Mouse (Mus musculus) erythroid progenitor cell, adult 5-6 weeks (primary cell): ENCODE measurements around the gene Olfr1039. TPM values are rescaled to one million over a fixed set of nuclear protein-coding genes. Genes with fewer than 3 reads are reported as not detected.
"Not testable (repeated sequence)": the region's sequence is repeated elsewhere in the genome, so short reads cannot be mapped to it uniquely, and the experiment has no call there.

Experiments
- ATAC-seq: replicated peaks from 2 replicates; pipeline ENCODE4 v1.8.0; 2016; ENCODE audit warnings: moderate number of reproducible peaks, mild to moderate bottlenecking, moderate TSS enrichment, inconsistent platforms; ENCODE audit not compliant: poor library complexity, low FRiP score, severe bottlenecking
- total RNA-seq, 2 experiments: library from RNA; stranded (forward) in 1 of 2; stranded (reverse) in 1 of 2; fragments of 150-400 nt in 1 of 2; fragments of 186-747, 209-891 nt in 1 of 2; gene quantifications; 2 replicates each; pipeline versions ENCODE4 v1.2.3 to v1.2.4; 2015 to 2017; ENCODE audit warnings: low replicate concordance in 2 of 2

The Olfr1039 gene
- not detected in 2 replicates for total RNA-seq (2015; ENCODE audit: low replicate concordance)
- not detected in 2 replicates for total RNA-seq (2017; ENCODE audit: low replicate concordance)

GRCm38 (mm10) chr2:86135828-86136227, at the start of gene Olfr1039:
TSS of gene Olfr1039 (minus strand) at chr2:86135928.
- no peak for ATAC-seq

GRCm38 (mm10) chr2:86179950-86180349, 44.2 kb upstream of the Olfr1039 start:
- no peak for ATAC-seq

GRCm38 (mm10) chr2:86177720-86178119, 42.0 kb upstream of the Olfr1039 start, which contains the start of gene Olfr1044:
TSS of gene Olfr1044 (minus strand) at chr2:86177820.
- ATAC-seq: no peak

- ATAC-seq: not testable (repeated sequence)
These were observed 39.7 kb upstream of the Olfr1039 start for GRCm38 (mm10) chr2:86175422-86175821.

- no peak for ATAC-seq
These were observed 31.7 kb upstream of the Olfr1039 start, which contains the start of gene Olfr1043 for GRCm38 (mm10) chr2:86167422-86167821. TSS of gene Olfr1043 (minus strand) at chr2:86167522.

- ATAC-seq: no peak
These were observed 26.0 kb upstream of the Olfr1039 start, which contains the start of gene Olfr1042 for GRCm38 (mm10) chr2:86161738-86162137. TSS of gene Olfr1042 (minus strand) at chr2:86161838.

GRCm38 (mm10) chr2:86146632-86147031, 10.9 kb upstream of the Olfr1039 start, which contains the start of gene Olfr1040:
TSS of gene Olfr1040 (minus strand) at chr2:86146732.
- no peak for ATAC-seq

- ATAC-seq: no peak
These were observed 48.4 kb downstream of the Olfr1039 start, which contains the start of gene Olfr1037 for GRCm38 (mm10) chr2:86087285-86087684. TSS of gene Olfr1037 (minus strand) at chr2:86087385.

- not testable (repeated sequence) for ATAC-seq
These were observed 55.2 kb downstream of the Olfr1039 start for GRCm38 (mm10) chr2:86080478-86080877.

Other genes with a start within 250 kb of the Olfr1039 start
- not detected in 2 replicates for gene Olfr1024, start 230.9 kb downstream of the Olfr1039 start, total RNA-seq (2015; ENCODE audit: low replicate concordance)
- gene Olfr1024, start 230.9 kb downstream of the Olfr1039 start, total RNA-seq (2017; ENCODE audit: low replicate concordance): not detected in 2 replicates
- gene Olfr1025-ps1, start 220.7 kb downstream of the Olfr1039 start, total RNA-seq (2015; ENCODE audit: low replicate concordance): not detected in 2 replicates
- gene Olfr1025-ps1, start 220.7 kb downstream of the Olfr1039 start, total RNA-seq (2017; ENCODE audit: low replicate concordance): not detected in 2 replicates
- gene Olfr1026, start 214.4 kb downstream of the Olfr1039 start, total RNA-seq (2015; ENCODE audit: low replicate concordance): not detected in 2 replicates
- not detected in 2 replicates for gene Olfr1026, start 214.4 kb downstream of the Olfr1039 start, total RNA-seq (2017; ENCODE audit: low replicate concordance)
- gene Olfr1028, start 185.5 kb downstream of the Olfr1039 start, total RNA-seq (2015; ENCODE audit: low replicate concordance): not detected in 2 replicates
- not detected in 2 replicates for gene Olfr1028, start 185.5 kb downstream of the Olfr1039 start, total RNA-seq (2017; ENCODE audit: low replicate concordance)
- not detected in 2 replicates for gene Olfr1029, start 162.0 kb downstream of the Olfr1039 start, total RNA-seq (2015; ENCODE audit: low replicate concordance)
- gene Olfr1029, start 162.0 kb downstream of the Olfr1039 start, total RNA-seq (2017; ENCODE audit: low replicate concordance): not detected in 2 replicates
- not detected in 2 replicates for gene Olfr1030, start 156.7 kb downstream of the Olfr1039 start, total RNA-seq (2015; ENCODE audit: low replicate concordance)
- not detected in 2 replicates for gene Olfr1030, start 156.7 kb downstream of the Olfr1039 start, total RNA-seq (2017; ENCODE audit: low replicate concordance)
- not detected in 2 replicates for gene Olfr1031, start 145.6 kb downstream of the Olfr1039 start, total RNA-seq (2015; ENCODE audit: low replicate concordance)
- not detected in 2 replicates for gene Olfr1031, start 145.6 kb downstream of the Olfr1039 start, total RNA-seq (2017; ENCODE audit: low replicate concordance)
- not detected in 2 replicates for gene Olfr1032, start 130.4 kb downstream of the Olfr1039 start, total RNA-seq (2015; ENCODE audit: low replicate concordance)
- not detected in 2 replicates for gene Olfr1032, start 130.4 kb downstream of the Olfr1039 start, total RNA-seq (2017; ENCODE audit: low replicate concordance)
- gene Olfr1033, start 115.3 kb downstream of the Olfr1039 start, total RNA-seq (2015; ENCODE audit: low replicate concordance): not detected in 2 replicates
- gene Olfr1033, start 115.3 kb downstream of the Olfr1039 start, total RNA-seq (2017; ENCODE audit: low replicate concordance): not detected in 2 replicates
- gene Olfr1034, start 90.1 kb downstream of the Olfr1039 start, total RNA-seq (2015; ENCODE audit: low replicate concordance): not detected in 2 replicates
- gene Olfr1034, start 90.1 kb downstream of the Olfr1039 start, total RNA-seq (2017; ENCODE audit: low replicate concordance): not detected in 2 replicates
- gene Olfr1036, start 61.9 kb downstream of the Olfr1039 start, total RNA-seq (2015; ENCODE audit: low replicate concordance): not detected in 2 replicates
- gene Olfr1036, start 61.9 kb downstream of the Olfr1039 start, total RNA-seq (2017; ENCODE audit: low replicate concordance): not detected in 2 replicates
- not detected in 2 replicates for gene Olfr1037, start 48.5 kb downstream of the Olfr1039 start, total RNA-seq (2015; ENCODE audit: low replicate concordance)
- gene Olfr1037, start 48.5 kb downstream of the Olfr1039 start, total RNA-seq (2017; ENCODE audit: low replicate concordance): not detected in 2 replicates
- not detected in 2 replicates for gene Olfr1040, start 10.8 kb upstream of the Olfr1039 start, total RNA-seq (2015; ENCODE audit: low replicate concordance)
- not detected in 2 replicates for gene Olfr1040, start 10.8 kb upstream of the Olfr1039 start, total RNA-seq (2017; ENCODE audit: low replicate concordance)
- not detected in 2 replicates for gene Olfr1042, start 25.9 kb upstream of the Olfr1039 start, total RNA-seq (2015; ENCODE audit: low replicate concordance)
- gene Olfr1042, start 25.9 kb upstream of the Olfr1039 start, total RNA-seq (2017; ENCODE audit: low replicate concordance): not detected in 2 replicates
- not detected in 2 replicates for gene Olfr1043, start 31.6 kb upstream of the Olfr1039 start, total RNA-seq (2015; ENCODE audit: low replicate concordance)
- gene Olfr1043, start 31.6 kb upstream of the Olfr1039 start, total RNA-seq (2017; ENCODE audit: low replicate concordance): not detected in 2 replicates
- not detected in 2 replicates for gene Olfr1044, start 41.9 kb upstream of the Olfr1039 start, total RNA-seq (2015; ENCODE audit: low replicate concordance)
- gene Olfr1044, start 41.9 kb upstream of the Olfr1039 start, total RNA-seq (2017; ENCODE audit: low replicate concordance): not detected in 2 replicates
- gene Olfr52, start 49.8 kb upstream of the Olfr1039 start, total RNA-seq (2015; ENCODE audit: low replicate concordance): not detected in 2 replicates
- not detected in 2 replicates for gene Olfr52, start 49.8 kb upstream of the Olfr1039 start, total RNA-seq (2017; ENCODE audit: low replicate concordance)
- not detected in 2 replicates for gene Olfr1045, start 67.1 kb upstream of the Olfr1039 start, total RNA-seq (2015; ENCODE audit: low replicate concordance)
- gene Olfr1045, start 67.1 kb upstream of the Olfr1039 start, total RNA-seq (2017; ENCODE audit: low replicate concordance): not detected in 2 replicates
- gene Olfr1046, start 83.4 kb upstream of the Olfr1039 start, total RNA-seq (2015; ENCODE audit: low replicate concordance): not detected in 2 replicates
- not detected in 2 replicates for gene Olfr1046, start 83.4 kb upstream of the Olfr1039 start, total RNA-seq (2017; ENCODE audit: low replicate concordance)
- gene Olfr1047, start 95.5 kb upstream of the Olfr1039 start, total RNA-seq (2015; ENCODE audit: low replicate concordance): not detected in 2 replicates
- gene Olfr1047, start 95.5 kb upstream of the Olfr1039 start, total RNA-seq (2017; ENCODE audit: low replicate concordance): not detected in 2 replicates
- not detected in 2 replicates for gene Olfr1048, start 104.4 kb upstream of the Olfr1039 start, total RNA-seq (2015; ENCODE audit: low replicate concordance)
- not detected in 2 replicates for gene Olfr1048, start 104.4 kb upstream of the Olfr1039 start, total RNA-seq (2017; ENCODE audit: low replicate concordance)
- gene Olfr1049, start 122.4 kb upstream of the Olfr1039 start, total RNA-seq (2015; ENCODE audit: low replicate concordance): not detected in 2 replicates
- not detected in 2 replicates for gene Olfr1049, start 122.4 kb upstream of the Olfr1039 start, total RNA-seq (2017; ENCODE audit: low replicate concordance)
- gene Olfr1051, start 143.2 kb upstream of the Olfr1039 start, total RNA-seq (2015; ENCODE audit: low replicate concordance): not detected in 2 replicates
- not detected in 2 replicates for gene Olfr1051, start 143.2 kb upstream of the Olfr1039 start, total RNA-seq (2017; ENCODE audit: low replicate concordance)
- gene Olfr1052, start 156.5 kb upstream of the Olfr1039 start, total RNA-seq (2015; ENCODE audit: low replicate concordance): not detected in 2 replicates
- not detected in 2 replicates for gene Olfr1052, start 156.5 kb upstream of the Olfr1039 start, total RNA-seq (2017; ENCODE audit: low replicate concordance)
- gene Olfr1053, start 179.4 kb upstream of the Olfr1039 start, total RNA-seq (2015; ENCODE audit: low replicate concordance): not detected in 2 replicates
- not detected in 2 replicates for gene Olfr1053, start 179.4 kb upstream of the Olfr1039 start, total RNA-seq (2017; ENCODE audit: low replicate concordance)
- gene Olfr1054, start 199.5 kb upstream of the Olfr1039 start, total RNA-seq (2015; ENCODE audit: low replicate concordance): not detected in 2 replicates
- gene Olfr1054, start 199.5 kb upstream of the Olfr1039 start, total RNA-seq (2017; ENCODE audit: low replicate concordance): not detected in 2 replicates
- gene Olfr1055, start 214.4 kb upstream of the Olfr1039 start, total RNA-seq (2015; ENCODE audit: low replicate concordance): not detected in 2 replicates
- not detected in 2 replicates for gene Olfr1055, start 214.4 kb upstream of the Olfr1039 start, total RNA-seq (2017; ENCODE audit: low replicate concordance)
- gene Olfr1056, start 226.5 kb upstream of the Olfr1039 start, total RNA-seq (2015; ENCODE audit: low replicate concordance): not detected in 2 replicates
- not detected in 2 replicates for gene Olfr1056, start 226.5 kb upstream of the Olfr1039 start, total RNA-seq (2017; ENCODE audit: low replicate concordance)
- gene Olfr1057, start 242.5 kb upstream of the Olfr1039 start, total RNA-seq (2015; ENCODE audit: low replicate concordance): not detected in 2 replicates
- gene Olfr1057, start 242.5 kb upstream of the Olfr1039 start, total RNA-seq (2017; ENCODE audit: low replicate concordance): not detected in 2 replicates